Mouse (Mus musculus) cerebellum, postnatal 10 days (tissue): ENCODE data around the gene Alpl.
A peak's percentile ranks its signal among the peaks of the same experiment; 100 is the strongest.

Experiments used
- DNase-seq, 2 experiments: peaks; one replicate each; pipeline ENCODE4 v3.0.0; 2021; ENCODE audit warnings: mixed read lengths in 2 of 2

Gene Alpl

DNA sequence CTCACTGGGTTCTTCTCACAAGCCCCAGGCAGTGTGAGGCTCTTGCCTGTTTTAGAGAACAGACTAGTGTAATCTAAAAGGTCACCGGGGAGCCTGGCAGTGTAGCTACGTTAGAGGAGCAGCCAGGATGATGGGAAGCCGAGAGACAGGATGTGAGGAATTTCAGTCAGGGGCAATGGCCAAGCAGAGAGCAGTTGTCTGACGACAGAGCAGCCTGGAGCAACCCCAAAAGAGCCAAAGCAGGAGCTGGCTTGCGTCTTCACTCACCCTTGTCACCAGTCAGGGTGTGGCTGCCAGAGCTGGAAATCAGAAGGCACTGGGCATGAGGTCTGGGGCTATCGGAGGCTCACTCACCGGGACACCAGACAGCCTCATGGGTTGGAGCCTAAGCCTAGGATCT, 26.5 kb downstream of the Alpl start:
- DNase-seq = peak in 1 of 2 experiments; percentile 30

- peak in 1 of 2 experiments; percentile 39 for DNase-seq
Measured at GRCm38 (mm10) chr4:137768831-137769230, 27.4 kb downstream of the Alpl start.

DNA sequence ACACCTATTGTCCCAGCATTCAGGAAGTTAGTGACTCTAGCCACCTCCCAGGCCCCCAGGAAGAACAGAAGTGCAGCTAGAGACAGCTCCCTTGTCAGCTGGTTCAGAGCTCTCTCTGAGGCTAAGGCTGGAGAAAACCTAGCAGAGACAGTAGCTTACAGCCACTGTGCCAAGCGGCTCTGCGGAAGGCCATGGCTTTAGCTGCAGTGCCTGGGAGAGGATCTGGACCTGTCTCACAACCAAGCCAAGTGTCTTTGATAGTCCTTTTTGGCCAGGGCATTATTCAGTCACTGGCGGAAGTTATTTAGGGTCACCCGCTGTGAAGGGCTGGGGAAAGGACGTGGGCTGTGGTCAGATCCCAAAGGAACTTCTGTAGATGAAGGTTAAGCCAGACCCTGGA, 27.8 kb downstream of the Alpl start:
- DNase-seq = no peak

DNA sequence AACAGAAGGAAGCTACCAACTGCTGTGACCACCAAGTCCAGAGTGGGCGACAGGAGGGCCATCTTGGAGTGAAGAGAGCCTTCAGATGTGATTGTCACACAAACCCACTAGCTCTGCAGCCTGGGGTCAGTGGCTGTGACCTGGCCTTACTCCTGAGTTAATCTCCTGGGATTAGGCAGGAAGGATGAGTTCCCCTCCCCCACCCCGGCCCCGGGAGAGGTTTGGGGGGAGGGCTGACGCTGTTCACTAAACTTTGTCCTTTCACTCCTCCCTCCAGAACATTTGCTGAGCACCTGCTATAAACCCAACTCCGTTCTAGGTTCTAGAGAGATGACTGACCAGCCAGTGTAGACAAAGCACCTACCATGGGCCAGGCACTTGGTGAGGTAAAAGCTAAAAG, 29.8 kb downstream of the Alpl start:
- DNase-seq = no peak

DNA sequence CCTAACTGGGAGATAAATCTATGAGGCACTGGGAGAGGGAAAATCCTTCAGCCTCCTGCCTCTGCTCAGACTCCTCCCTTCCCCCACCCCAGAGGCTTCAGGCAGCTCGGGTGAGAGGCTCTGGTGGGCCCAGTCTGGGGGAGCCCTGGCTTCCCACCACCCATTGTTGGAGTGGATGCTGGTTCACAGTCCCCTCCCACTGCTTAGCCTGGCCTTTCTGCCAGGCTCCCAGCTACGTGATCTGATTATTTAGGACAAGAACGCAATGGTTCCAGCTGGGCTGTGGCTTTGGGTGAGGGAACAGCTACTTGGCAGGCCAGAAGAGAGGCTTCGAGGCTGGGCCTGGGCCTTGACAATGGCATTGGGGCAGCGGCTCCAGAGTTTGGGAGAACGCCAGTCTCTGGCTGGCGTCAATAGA, 30.6 kb downstream of the Alpl start:
- peak; percentile 64 to 72 for DNase-seq

- no peak for DNase-seq
Measured at GRCm38 (mm10) chr4:137764621-137765020, 31.6 kb downstream of the Alpl start.

DNA sequence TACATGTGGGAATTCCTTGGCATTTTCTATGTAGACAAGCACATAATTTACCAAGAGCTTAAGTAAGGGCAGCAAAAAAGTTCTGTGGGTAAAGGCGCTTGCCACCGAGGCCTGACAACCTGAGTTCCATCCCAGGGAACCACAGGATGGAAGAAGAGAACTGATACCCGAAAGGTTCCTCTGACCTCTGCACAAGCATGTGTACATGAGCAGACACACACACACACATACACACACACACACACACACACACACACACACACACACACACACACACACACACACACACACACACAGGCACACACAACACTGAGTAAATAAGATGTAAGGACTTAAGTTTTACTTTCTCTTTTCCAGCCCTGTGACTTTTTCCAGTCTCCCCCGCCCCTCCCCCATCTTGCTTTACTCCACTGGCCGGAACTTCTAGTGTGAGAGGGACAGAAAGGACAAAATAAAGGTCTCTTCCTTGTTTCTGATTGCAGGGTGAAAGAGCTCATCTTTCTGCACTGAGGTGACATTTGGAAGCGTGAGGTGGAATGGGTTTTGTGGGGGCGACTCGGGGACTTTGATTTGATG, 32.2 kb downstream of the Alpl start:
- no peak for DNase-seq

GRCm38 (mm10) chr4:137762886-137763285, 33.3 kb downstream of the Alpl start:
- DNase-seq = no peak

DNA sequence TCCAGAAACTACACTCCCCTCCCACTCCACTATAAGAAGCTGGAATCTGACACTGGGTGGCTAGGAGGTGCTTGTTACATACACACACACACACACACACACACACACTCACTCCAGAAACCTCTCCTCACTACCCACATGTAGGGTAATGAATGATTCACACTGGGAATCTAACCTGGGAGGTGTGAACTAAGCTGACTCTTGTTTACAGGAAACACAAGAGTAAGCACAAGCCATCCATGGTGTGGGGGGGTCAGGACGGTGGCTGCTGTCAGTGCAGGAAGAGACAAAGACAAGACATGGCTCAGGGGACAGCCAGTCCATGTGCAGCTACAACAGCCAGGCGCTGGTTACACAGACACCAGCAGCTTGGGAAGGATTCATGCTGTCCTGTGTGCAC, 41.7 kb downstream of the Alpl start:
- no peak for DNase-seq

GRCm38 (mm10) chr4:137753199-137753598, 43.0 kb downstream of the Alpl start:
- no peak for DNase-seq

- DNase-seq = no peak
Measured at GRCm38 (mm10) chr4:137752471-137752870, 43.7 kb downstream of the Alpl start.

DNA sequence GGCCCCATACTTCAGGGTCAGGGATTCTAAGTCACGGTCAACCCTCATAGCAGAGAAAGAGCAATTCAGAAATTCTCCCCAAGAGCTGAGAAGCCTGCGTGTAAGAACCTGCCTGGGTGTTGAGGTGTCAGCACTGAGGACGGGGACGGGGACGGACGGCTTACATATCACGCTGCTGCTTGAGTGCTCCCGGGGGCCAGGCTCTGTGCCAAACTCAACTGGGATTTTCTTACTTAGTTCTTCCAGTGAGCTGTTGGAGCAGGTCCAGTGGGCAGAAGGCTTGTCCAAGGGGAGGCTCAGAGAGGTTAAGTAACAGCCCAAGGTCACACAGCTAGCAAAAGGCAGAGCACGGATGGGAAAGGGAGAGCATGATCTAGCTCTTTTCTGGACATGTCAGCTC, 44.5 kb downstream of the Alpl start:
- peak; percentile 69 to 72 for DNase-seq

GRCm38 (mm10) chr4:137751310-137751709, 44.9 kb downstream of the Alpl start:
- no peak for DNase-seq

DNA sequence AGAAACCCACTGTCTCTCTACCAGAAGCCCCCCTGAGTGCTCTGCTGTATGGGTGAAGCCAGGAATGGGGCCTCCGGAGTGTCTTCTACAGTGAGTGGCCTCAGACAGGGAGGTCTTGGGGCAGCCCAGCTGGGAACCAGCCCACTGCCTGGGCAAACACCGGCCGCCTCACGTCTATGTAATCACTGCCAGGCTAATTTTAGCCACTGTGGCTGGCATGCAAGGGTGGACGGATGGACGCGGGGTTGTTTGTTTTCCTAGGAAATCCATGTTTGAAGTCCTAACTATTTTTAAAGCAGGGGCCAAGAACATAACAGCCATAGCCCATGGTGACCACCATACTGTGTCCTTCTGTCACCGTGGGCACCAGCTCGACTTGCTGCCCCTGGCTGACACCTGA, 46.1 kb downstream of the Alpl start:
- DNase-seq = no peak

- no peak for DNase-seq
Measured at GRCm38 (mm10) chr4:137749680-137750079, 46.5 kb downstream of the Alpl start.

DNA sequence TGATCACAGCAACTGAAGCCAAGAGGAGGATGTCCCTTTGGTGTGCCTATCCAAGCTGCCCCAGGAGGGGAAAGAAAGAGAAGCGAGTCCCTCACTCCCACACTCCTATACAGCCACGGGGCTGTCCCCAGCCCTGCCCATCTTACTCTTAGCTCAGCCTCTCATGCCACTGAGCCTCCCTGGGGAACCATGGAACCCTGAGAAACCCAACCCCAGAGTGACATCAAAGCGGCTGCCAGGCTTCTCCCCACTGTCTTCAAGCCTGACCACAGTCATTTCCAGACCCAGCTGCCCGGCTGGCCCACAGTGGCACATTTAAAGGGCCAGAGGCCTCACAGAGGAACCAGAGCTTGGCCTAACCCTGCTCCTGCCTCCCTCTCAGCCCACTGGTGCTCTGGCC, 47.5 kb downstream of the Alpl start:
- no peak for DNase-seq

GRCm38 (mm10) chr4:137747590-137747989, 48.6 kb downstream of the Alpl start:
- DNase-seq = no peak

DNA sequence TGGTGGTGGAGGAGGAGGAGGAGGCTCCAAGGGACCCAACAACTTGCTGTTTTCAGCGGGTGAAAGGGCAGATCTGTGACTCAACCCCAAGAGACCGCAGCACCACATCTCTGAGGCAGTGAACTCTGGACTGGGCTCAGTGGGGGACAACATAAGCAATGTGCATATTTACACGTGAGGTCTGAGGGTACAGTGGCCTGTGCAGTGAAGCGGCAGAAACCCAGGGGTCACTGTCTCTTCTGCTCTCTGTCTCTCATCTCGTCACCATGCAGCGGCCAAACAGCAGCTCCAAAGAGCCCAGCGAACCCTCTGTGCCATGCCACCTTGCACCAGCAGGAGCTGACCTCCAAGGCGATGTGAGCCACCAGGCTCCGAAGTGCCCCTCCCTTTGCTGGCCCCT, 49.1 kb downstream of the Alpl start:
- DNase-seq = no peak

DNA sequence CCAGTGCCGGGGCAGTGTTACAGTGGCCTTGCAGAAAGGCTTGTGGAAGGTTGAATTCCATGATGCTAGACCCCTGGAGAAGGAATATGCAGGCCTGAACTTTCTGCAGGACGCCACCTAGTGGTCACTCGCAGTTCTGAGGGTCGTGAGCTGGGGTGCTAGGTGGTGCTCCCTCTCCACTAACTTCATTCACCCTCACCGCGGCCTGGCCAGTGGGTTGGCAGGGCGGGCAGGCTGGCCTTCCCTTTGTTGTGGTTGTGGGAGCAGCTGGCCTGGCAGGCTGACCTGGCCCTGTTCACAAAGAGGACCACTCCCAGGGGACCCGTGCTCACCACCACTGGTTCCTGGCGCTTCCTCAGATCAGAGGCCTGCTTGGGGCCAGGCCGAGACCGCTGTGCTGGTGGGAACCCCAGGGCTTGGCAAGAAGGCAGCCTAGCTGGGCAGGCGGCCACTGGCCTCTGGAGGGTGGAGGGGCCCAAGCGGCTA, 51.7 kb downstream of the Alpl start:
- peak; percentile 78 to 85 for DNase-seq

DNA sequence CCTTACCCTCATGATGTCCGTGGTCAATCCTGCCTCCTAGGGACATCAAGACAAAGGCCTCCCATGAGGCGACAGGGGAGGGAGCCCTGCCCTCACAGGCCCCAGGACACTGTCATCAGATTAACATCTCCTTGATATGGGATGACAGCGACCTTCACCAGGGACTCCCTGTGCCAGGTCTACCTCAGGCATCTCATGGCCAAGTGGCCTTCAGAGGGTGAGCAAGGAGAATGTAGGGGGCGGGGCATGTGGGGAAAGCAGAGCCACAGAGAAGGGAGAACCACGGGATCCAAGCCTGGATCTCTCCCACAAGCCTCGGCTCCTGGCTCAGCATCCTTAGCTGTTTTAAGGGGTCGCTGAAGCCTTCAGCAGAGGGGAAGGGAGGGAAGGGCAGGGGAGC, 52.4 kb downstream of the Alpl start:
- no peak for DNase-seq

DNA sequence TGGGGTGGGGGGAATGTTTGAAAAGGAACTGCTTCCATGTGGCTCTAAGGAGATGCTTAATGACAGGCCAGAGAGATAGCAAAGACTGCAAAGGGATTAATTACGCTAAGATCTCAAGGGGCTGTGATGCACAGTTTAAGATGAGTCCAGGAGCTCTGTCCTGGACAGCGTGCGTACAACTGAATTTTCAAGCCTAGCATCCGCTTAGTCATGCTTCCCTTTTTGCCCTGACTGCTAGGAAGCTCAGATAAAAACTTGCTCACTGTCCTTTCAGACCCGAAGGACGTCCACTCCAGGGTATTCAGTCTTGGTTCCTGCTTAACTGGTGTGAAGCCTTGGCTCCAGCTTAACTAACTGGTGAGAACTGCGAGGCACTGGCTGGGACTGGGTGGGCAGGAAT, 55.8 kb downstream of the Alpl start:
- DNase-seq = no peak

GRCm38 (mm10) chr4:137739151-137739923, 56.8 kb downstream of the Alpl start:
- DNase-seq = peak; percentile 79 to 81

- no peak for DNase-seq
Measured at GRCm38 (mm10) chr4:137737760-137738159, 58.4 kb downstream of the Alpl start.

DNA sequence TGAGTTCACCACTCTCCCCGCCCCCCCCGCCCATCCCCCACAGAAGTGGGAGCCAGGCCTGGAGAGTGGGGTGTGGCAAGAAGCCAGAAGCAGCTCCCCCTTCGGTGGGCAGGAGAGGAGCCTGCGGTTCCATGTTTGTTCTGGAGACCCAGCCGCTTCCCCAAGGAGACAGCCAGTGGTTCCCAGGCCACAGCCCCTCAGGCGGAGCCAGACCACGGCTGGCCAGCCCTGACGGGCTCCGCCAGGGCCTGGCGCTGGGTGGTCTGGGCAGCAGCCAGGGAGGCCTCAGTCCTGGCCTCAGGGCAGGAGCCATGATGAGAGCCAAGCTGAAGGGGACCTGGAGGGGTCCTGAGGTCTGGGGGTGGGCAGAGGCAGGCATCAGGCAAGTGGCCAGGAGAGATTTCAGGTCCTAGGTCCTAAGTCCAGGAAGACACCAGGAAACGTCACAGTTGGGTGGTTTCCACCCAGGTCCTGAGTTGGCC, 59.9 kb downstream of the Alpl start:
- peak; percentile 60 to 67 for DNase-seq
